Mouse (Mus musculus) heart, embryonic 12.5 days (tissue): Measurements from ENCODE around the gene Ptger1. TPM values are rescaled to one million over a fixed set of nuclear protein-coding genes. Genes with fewer than 3 reads are reported as not detected.

Experiments
- ATAC-seq: fragments of 200-750 bp; cut with Nextera tagmentation; 2 replicates; pipeline ENCODE4 v1.8.0; 2017; ENCODE audit warnings: moderate TSS enrichment, moderate library complexity; ENCODE audit not compliant: insufficient number of reproducible peaks, low FRiP score
- H3K27ac ChIP-seq: fragments of 300-500 bp; sonication (generic); 2 replicates; pipeline ENCODE4 v1.5.1; 2016; ENCODE audit warnings: mild to moderate bottlenecking, moderate library complexity; ENCODE audit not compliant: poor library complexity, severe bottlenecking
- H3K27me3 ChIP-seq: fragments of 300-500 bp; sonication (generic); replicated peaks from 2 replicates; pipeline ENCODE4 v1.6.1; 2016; ENCODE audit warnings: mild to moderate bottlenecking, moderate library complexity
- H3K36me3 ChIP-seq: fragments of 300-500 bp; sonication (generic); 2 replicates; pipeline ENCODE4 v1.6.1; 2016; ENCODE audit warnings: mild to moderate bottlenecking, moderate library complexity
- H3K4me1 ChIP-seq: fragments of 300-500 bp; sonication (generic); replicated peaks from 2 replicates; pipeline ENCODE4 v1.6.1; 2016; ENCODE audit warnings: mild to moderate bottlenecking
- H3K4me2 ChIP-seq: fragments of 300-500 bp; sonication (generic); 2 replicates; pipeline ENCODE4 v1.6.1; 2016; ENCODE audit warnings: mild to moderate bottlenecking, moderate library complexity
- H3K4me3 ChIP-seq: fragments of 300-500 bp; sonication (generic); 2 replicates; pipeline ENCODE4 v1.5.1; 2016; ENCODE audit warnings: mild to moderate bottlenecking
- H3K9ac ChIP-seq: fragments of 300-500 bp; sonication (generic); 2 replicates; pipeline ENCODE4 v1.6.1; 2016; ENCODE audit warnings: mild to moderate bottlenecking, moderate library complexity
- H3K9me3 ChIP-seq: fragments of 300-500 bp; sonication (generic); replicated peaks from 2 replicates; pipeline ENCODE4 v1.6.1; 2016; ENCODE audit warnings: mild to moderate bottlenecking, moderate library complexity
- WGBS: fragments of 180-500 bp; shearing (Covaris S2); methylation state at CpG from one replicate; pipeline ENCODE4 v1.1.7; 2016; 5-methylcytosine and 5-hydroxymethylcytosine counted together
- polyA plus RNA-seq: library from polyadenylated mRNA; unstranded; fragments of >200 nt; fragmentation: Nextera tagmentation; extraction: Ambion mirVana; gene quantifications from 2 replicates; pipeline ENCODE4 v1.2.1, GENCODE M21; 2016

Ptger1 gene
- polyA plus RNA-seq, 1 experiment from 2014 or later, result 0.60 TPM

GRCm38 (mm10) chr8:83715771-83716170 lies 49.3 kb downstream of the Ptger1 start:
- Histone ChIP-seq H3K36me3 (peaks cover 17% of the 10 kb centered on the region), H3K27ac (peak overlapping the region; percentile 89), H3K9me3 (no peaks in the 10 kb centered on the region), H3K4me2 (peak overlapping the region; percentile 82), H3K27me3 (no peaks in the 10 kb centered on the region; the same call in 1 of the 2 replicates), H3K4me3 (peak overlapping the region; percentile 83), H3K4me1 (peaks cover 16% of the 10 kb centered on the region), H3K9ac (peak overlapping the region; percentile 82)
- no peak for ATAC-seq
- under 1% methylated on average over 17 of the region's 17 CpGs for WGBS

- no peaks in the 10 kb centered on the region for H3K9me3 ChIP-seq
- H3K4me1 ChIP-seq, result peaks cover 20% of the 10 kb centered on the region
- H3K9ac ChIP-seq, result peak overlapping the region; percentile 82; the same call in 1 of the 2 replicates
- H3K4me2 ChIP-seq, result peak overlapping the region; percentile 82
- no peaks in the 10 kb centered on the region; the same call in 1 of the 2 replicates for H3K27me3 ChIP-seq
- WGBS, result 46% methylated on average over 2 of the region's 2 CpGs
- H3K4me3 ChIP-seq, result peak overlapping the region; percentile 83
- H3K36me3 ChIP-seq, result peaks cover 25% of the 10 kb centered on the region
- H3K27ac ChIP-seq, result no peak overlapping the region
- ATAC-seq, result no peak
Observed at GRCm38 (mm10) chr8:83716563-83716962, 50.1 kb downstream of the Ptger1 start.

- Histone ChIP-seq H3K27me3 (no peaks in the 10 kb centered on the region), H3K4me2 (no peak overlapping the region), H3K9ac (no peak overlapping the region), H3K4me3 (no peak overlapping the region), H3K9me3 (no peaks in the 10 kb centered on the region), H3K27ac (no peak overlapping the region), H3K36me3 (peaks cover 50% of the 10 kb centered on the region), H3K4me1 (peaks cover 25% of the 10 kb centered on the region)
- 81% methylated on average over 2 of the region's 2 CpGs for WGBS
- ATAC-seq, result no peak
Observed at GRCm38 (mm10) chr8:83719048-83719447, 52.6 kb downstream of the Ptger1 start.

- H3K4me3 ChIP-seq, result no peak overlapping the region
- ATAC-seq, result no peak
- H3K36me3 ChIP-seq, result peaks cover 56% of the 10 kb centered on the region
- H3K27me3 ChIP-seq, result no peaks in the 10 kb centered on the region
- 92% methylated on average over 2 of the region's 2 CpGs for WGBS
- H3K9me3 ChIP-seq, result no peaks in the 10 kb centered on the region
- no peak overlapping the region for H3K27ac ChIP-seq
- H3K4me2 ChIP-seq, result no peak overlapping the region
- peaks cover 25% of the 10 kb centered on the region for H3K4me1 ChIP-seq
- no peak overlapping the region for H3K9ac ChIP-seq
Observed at GRCm38 (mm10) chr8:83719693-83720092, 53.2 kb downstream of the Ptger1 start.

- Histone ChIP-seq H3K27me3 (no peaks in the 10 kb centered on the region), H3K27ac (no peak overlapping the region), H3K4me1 (peaks cover 19% of the 10 kb centered on the region), H3K9me3 (no peaks in the 10 kb centered on the region), H3K4me3 (no peak overlapping the region), H3K9ac (no peak overlapping the region; the same call in 1 of the 2 replicates), H3K4me2 (no peak overlapping the region), H3K36me3 (peaks cover 74% of the 10 kb centered on the region)
- ATAC-seq, result peak; percentile 34
- WGBS, result 85% methylated on average over 25 of the region's 25 CpGs
Observed at GRCm38 (mm10) chr8:83721405-83722025, 55.0 kb downstream of the Ptger1 start.

Other genes starting within 250 kb of the Ptger1 start
- 95.3 and 98.0 TPM in 2 replicates for gene Scoc, start 208.3 kb upstream of the Ptger1 start, polyA plus RNA-seq
- gene Olfr370, start 130.9 kb upstream of the Ptger1 start, polyA plus RNA-seq, result not detected in 2 replicates
- gene Ndufb7, start 100.0 kb upstream of the Ptger1 start, polyA plus RNA-seq, result 547 and 555 TPM in 2 replicates
- gene Tecr, start 58.7 kb upstream of the Ptger1 start, polyA plus RNA-seq, result 445 and 456 TPM in 2 replicates
- gene Dnajb1, start 58.5 kb upstream of the Ptger1 start, polyA plus RNA-seq, result 45.1 and 47.4 TPM in 2 replicates
- 175 and 180 TPM in 2 replicates for gene Gipc1, start 14.0 kb upstream of the Ptger1 start, polyA plus RNA-seq
- 24.4 and 28.7 TPM in 2 replicates for gene Pkn1, start 32.5 kb downstream of the Ptger1 start, polyA plus RNA-seq
- gene Ddx39, start 48.5 kb downstream of the Ptger1 start, polyA plus RNA-seq, result 117 and 128 TPM in 2 replicates
- gene Adgre5, start 74.6 kb downstream of the Ptger1 start, polyA plus RNA-seq, result 26.2 and 29.2 TPM in 2 replicates
- 11.2 and 11.4 TPM in 2 replicates for gene Adgrl1, start 233.4 kb downstream of the Ptger1 start, polyA plus RNA-seq